Mouse (Mus musculus) liver, postnatal 0 days (tissue): ENCODE measurements around the gene 4933434E20Rik.

Source experiments
- CTCF ChIP-seq: sonication (generic); IDR thresholded peaks from 2 replicates; pipeline ENCODE4 v1.5.1; 2016; ENCODE audit warnings: antibody characterized with exemption, low read depth
- EP300 ChIP-seq: IDR thresholded peaks from 2 replicates; pipeline ENCODE4 v1.6.1; 2016; ENCODE audit warnings: antibody characterized with exemption, low read depth, mild to moderate bottlenecking

DNA sequence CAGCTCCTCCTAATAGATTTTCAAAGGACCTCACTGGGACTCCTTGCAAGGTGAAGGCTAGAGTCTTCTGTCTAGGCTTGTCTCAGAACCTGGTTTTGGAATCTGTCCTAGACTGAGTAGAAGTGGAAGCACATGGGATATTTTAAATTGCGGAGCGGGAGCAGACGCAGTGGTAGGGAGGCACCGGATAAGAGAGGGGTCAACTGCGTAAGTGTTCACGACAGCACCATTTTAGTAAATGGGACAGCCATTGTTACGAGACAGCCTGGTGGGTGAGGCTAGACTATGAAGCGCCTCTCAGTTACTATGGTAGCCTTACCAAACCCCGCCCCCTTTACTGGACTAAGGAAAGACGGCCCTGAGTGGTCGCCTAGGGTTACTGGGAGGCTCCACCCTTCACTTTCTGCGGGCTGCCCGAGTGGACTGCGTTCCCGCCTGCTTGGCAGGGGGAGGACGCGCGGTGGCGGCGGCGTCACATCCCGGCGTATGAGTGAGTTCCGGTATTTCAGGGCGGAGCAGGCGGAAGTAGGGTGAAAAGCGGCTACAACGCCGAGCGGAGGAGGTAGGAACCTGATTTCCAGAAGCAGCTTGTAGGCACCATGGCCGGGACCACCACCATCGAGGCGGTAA, 27.8 kb downstream of the 4933434E20Rik start:
- TF ChIP-seq CTCF, result peak; percentile 42; the same call in 1 of the 2 replicates
- TF ChIP-seq EP300, result peak; percentile 48; the same call in 1 of the 2 replicates
